In the genomic region with DNA sequence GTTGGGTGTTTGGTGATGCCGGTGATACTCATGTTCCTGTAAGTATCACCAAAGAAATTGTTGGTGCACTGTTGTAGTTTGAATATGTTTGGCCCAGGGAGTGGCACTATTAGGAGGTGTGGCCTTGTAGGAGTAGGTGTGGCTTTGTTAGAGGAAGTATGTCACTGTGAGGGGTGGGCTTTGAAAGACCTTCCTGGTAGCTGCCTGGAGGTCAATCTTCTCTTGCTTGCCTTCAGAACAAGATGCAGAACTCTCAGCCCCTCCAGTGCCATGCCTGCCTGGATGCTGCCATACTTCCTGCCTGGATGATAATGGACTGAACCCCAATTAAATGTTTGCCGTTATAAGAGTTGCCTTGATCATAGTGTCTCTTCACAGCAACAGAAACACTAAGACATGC, we compare ENCODE assay signal across 24 mouse cellular contexts. TPM values are rescaled to one million over a fixed set of nuclear protein-coding genes. Genes with fewer than 3 reads are reported as not detected.
DNase-seq lines count a peak whose midpoint lies in the region; ATAC-seq and TF ChIP-seq lines count a peak whose summit lies in the region.
"Had no signal": no experiment of that assay in that cellular context is flagged by ENCODE, and none has a peak within 500 bp of the region (broad histone marks: within the 10 kb centered on the region; RNA-seq: fewer than 3 reads in every experiment).

No protein-coding gene starts in this region.

- no peak overlapping the region for H3K9ac ChIP-seq in liver, embryonic 11.5 days (ENCODE audit: low read depth, low read length)
- H3K9ac ChIP-seq in liver, embryonic 12.5 days: no peak overlapping the region
- H3K9ac ChIP-seq in CH12.LX (ENCODE audit: insufficient read depth, low read depth): no peak overlapping the region
- H3K9ac ChIP-seq: embryonic facial prominence, embryonic 13.5 days; forebrain, embryonic 13.5 days; heart, embryonic 13.5 days; hindbrain, embryonic 12.5 days had no signal

- no peak overlapping the region for H3K4me2 ChIP-seq in liver, embryonic 11.5 days
- H3K4me2 ChIP-seq in liver, embryonic 12.5 days: no peak overlapping the region
- no peak overlapping the region for H3K4me2 ChIP-seq in CH12.LX (ENCODE audit: insufficient read depth, low read depth, poor library complexity, severe bottlenecking)
- H3K4me2 ChIP-seq: embryonic facial prominence, embryonic 13.5 days; forebrain, embryonic 13.5 days; heart, embryonic 13.5 days; hindbrain, embryonic 12.5 days had no signal

- dilution Hi-C loops in CH12.LX (cut with MboI; ENCODE audit: extremely low pct_ligation_motif_present, extremely low pct_unique_long_range_greater_than_20kb, low sequenced_read_pairs): no loop called here

- ATAC-seq in liver, embryonic 11.5 days (replicated peaks; ENCODE audit: low FRiP score): no peak
- ATAC-seq in liver, embryonic 12.5 days: no peak
- ATAC-seq: activated CD4-positive, CD25-positive, alpha-beta regulatory T cell, adult 4 months; CD4-positive, CD25-positive, alpha-beta regulatory T cell, adult 4 months; forebrain, embryonic 13.5 days; hindbrain, postnatal 0 days; intestine, embryonic 16.5 days had no signal

- no peak for TF ChIP-seq RAD21 in CH12.LX (IDR thresholded peaks at IDR 0.05; ENCODE audit: low read depth, low read length)

- H3K27ac ChIP-seq in liver, embryonic 11.5 days (ENCODE audit: low read depth, low read length): no peak overlapping the region
- H3K27ac ChIP-seq in liver, embryonic 12.5 days: no peak overlapping the region
- H3K27ac ChIP-seq in CH12.LX (ENCODE audit: insufficient read depth, low read depth): no peak overlapping the region
- no peak overlapping the region for H3K27ac ChIP-seq in thymus, adult 2 months (ENCODE audit: control insufficient read depth, insufficient read depth, low read length)
- H3K27ac ChIP-seq: embryonic facial prominence, embryonic 13.5 days; forebrain, embryonic 13.5 days; gastrocnemius, adult 2 months; heart, embryonic 13.5 days; hindbrain, embryonic 12.5 days; hindbrain, postnatal 0 days had no signal

- WGBS in liver, embryonic 11.5 days: 84% methylated on average over 2 of the region's 2 CpGs
- 85% methylated on average over 2 of the region's 2 CpGs for WGBS in liver, embryonic 12.5 days (ENCODE audit: insufficient replicate concordance)
- WGBS in thymus, adult 2 months: 95% methylated on average over 2 of the region's 2 CpGs

- H3K79me2 ChIP-seq in CH12.LX (replicated peaks; ENCODE audit: control insufficient read depth, extremely low read depth, insufficient read depth, poor library complexity, severe bottlenecking): peaks cover 22% of the 10 kb centered on the region

- no peak for TF ChIP-seq CTCF in CH12.LX (conservative IDR thresholded peaks at IDR 0.05 in 1 of 2, IDR thresholded peaks at IDR 0.05 in 1 of 2; ENCODE audit: low read depth in 2 of 2, low read length in 2 of 2)
- TF ChIP-seq CTCF in thymus, adult 2 months (IDR thresholded peaks at IDR 0.05; ENCODE audit: borderline replicate concordance, control insufficient read depth, extremely low read depth, insufficient read depth, low read length, poor library complexity): no peak

- peak; percentile 22 for DNase-seq in liver, embryonic 11.5 days (ENCODE audit: low spot score)
- DNase-seq in A20 (ENCODE audit: low read depth, low spot score) (peak; percentile 49), CH12.LX (ENCODE audit: extremely low read depth) (no peak), R1 (ENCODE audit: low read depth, low spot score) (peak; percentile 68)
- DNase-seq in thymus, adult 2 months: no peak
- DNase-seq in lung, postnatal 25 days (ENCODE audit: low spot score): no peak
- DNase-seq: adrenal gland, postnatal 14 days; B cell, adult 2 months; cerebellum, adult 11-12 months; cerebellum, adult 9-10 months; cerebellum, postnatal 25 days; gastrocnemius, adult 2 months; gastrocnemius, postnatal 25 days; heart, postnatal 4 days had no signal

- TF ChIP-seq POLR2A in CH12.LX (IDR thresholded peaks at IDR 0.05; ENCODE audit: low read depth, low read length): peak; percentile 56
- TF ChIP-seq POLR2A in thymus, adult 2 months (IDR thresholded peaks at IDR 0.05; ENCODE audit: control insufficient read depth, extremely low read depth, insufficient read depth, low read length, poor library complexity): no peak

- H3K4me3 ChIP-seq in liver, embryonic 11.5 days (ENCODE audit: low read depth, low read length): no peak overlapping the region
- H3K4me3 ChIP-seq in liver, embryonic 12.5 days: no peak overlapping the region
- H3K4me3 ChIP-seq in CH12.LX (replicated peaks in 1 of 3; ENCODE audit: low read depth in 2 of 3, low read length in 2 of 3, poor library complexity in 1 of 3): no peak overlapping the region
- H3K4me3 ChIP-seq in thymus, adult 2 months (ENCODE audit: control insufficient read depth, insufficient read depth, low read length): no peak overlapping the region
- H3K4me3 ChIP-seq: embryonic facial prominence, embryonic 13.5 days; forebrain, embryonic 13.5 days; gastrocnemius, adult 2 months; heart, embryonic 13.5 days; hindbrain, embryonic 12.5 days had no signal

- no peak for TF ChIP-seq EP300 in CH12.LX (IDR thresholded peaks at IDR 0.05; ENCODE audit: low read length)

- no peaks in the 10 kb centered on the region for H3K9me3 ChIP-seq in liver, embryonic 11.5 days (ENCODE audit: control insufficient read depth, low read length)
- no peaks in the 10 kb centered on the region for H3K9me3 ChIP-seq in liver, embryonic 12.5 days (replicated peaks)
- H3K9me3 ChIP-seq in CH12.LX (replicated peaks; ENCODE audit: low read length): no peaks in the 10 kb centered on the region
- H3K9me3 ChIP-seq: embryonic facial prominence, embryonic 13.5 days; forebrain, embryonic 13.5 days; G1E; heart, embryonic 13.5 days; hindbrain, embryonic 12.5 days had no signal

- in situ Hi-C loops in CH12.LX (cut with MboI; ENCODE audit: low pct_ligation_motif_present, low pct_unique_long_range_greater_than_20kb, low sequenced_read_pairs): no loop called here

- H3K4me1 ChIP-seq in liver, embryonic 11.5 days (replicated peaks; ENCODE audit: control insufficient read depth, insufficient read depth, low read length): peaks cover 19% of the 10 kb centered on the region
- H3K4me1 ChIP-seq in liver, embryonic 12.5 days: peaks cover 40% of the 10 kb centered on the region
- H3K4me1 ChIP-seq in CH12.LX (ENCODE audit: control insufficient read depth in 1 of 2, insufficient read depth in 2 of 2): peaks cover 12 to 25% of the 10 kb centered on the region in 2 experiments
- peaks cover 29% of the 10 kb centered on the region for H3K4me1 ChIP-seq in thymus, adult 2 months (replicated peaks; ENCODE audit: control insufficient read depth, insufficient read depth, low read length)

- no peaks in the 10 kb centered on the region for H3K27me3 ChIP-seq in liver, embryonic 11.5 days (replicated peaks; ENCODE audit: control insufficient read depth, insufficient read depth, low read length)
- 0 out of 2 replicates have a peak, but pooled peaks cover 4% of the 10 kb centered on the region for H3K27me3 ChIP-seq in liver, embryonic 12.5 days (replicated peaks)
- H3K27me3 ChIP-seq in CH12.LX (replicated peaks): no peaks in the 10 kb centered on the region
- H3K27me3 ChIP-seq in thymus, adult 2 months (ENCODE audit: control insufficient read depth, insufficient read depth, low read length): no peaks in the 10 kb centered on the region
- H3K27me3 ChIP-seq: embryonic facial prominence, embryonic 13.5 days had no signal

- no peaks in the 10 kb centered on the region for H3K36me3 ChIP-seq in liver, embryonic 11.5 days (ENCODE audit: control insufficient read depth, insufficient read depth, low read length)
- H3K36me3 ChIP-seq in liver, embryonic 12.5 days: peaks cover 8% of the 10 kb centered on the region
- H3K36me3 ChIP-seq in CH12.LX (replicated peaks in 1 of 2; ENCODE audit: control insufficient read depth in 1 of 2, insufficient read depth in 1 of 2, low read length in 1 of 2): peaks cover 0 to 8% of the 10 kb centered on the region in 2 experiments
- no peaks in the 10 kb centered on the region for H3K36me3 ChIP-seq in thymus, adult 2 months (ENCODE audit: control insufficient read depth, insufficient read depth, low read length)
- H3K36me3 ChIP-seq: embryonic facial prominence, embryonic 13.5 days; heart, embryonic 13.5 days; hindbrain, embryonic 12.5 days had no signal

TF ChIP-seq in CH12.LX, 34 proteins besides CTCF, POLR2A, EP300 and RAD21:
- TF ChIP-seq ZKSCAN1 (IDR thresholded peaks at IDR 0.05; ENCODE audit: borderline replicate concordance, low read depth, low read length) (no peak), CHD1 (IDR thresholded peaks at IDR 0.05; ENCODE audit: low read depth, low read length) (no peak)

RNA-seq across cellular contexts. Expression of gene Degs1, which starts 2.2 kb away (rescaled TPM):
- 129 and 132 TPM in 2 replicates for polyA plus RNA-seq in liver, embryonic 11.5 days (2014; fragmentation: Nextera tagmentation; extraction: Ambion mirVana)
- 105 and 110 TPM in 2 replicates for polyA plus RNA-seq in liver, embryonic 12.5 days (2016; fragmentation: Nextera tagmentation; extraction: Ambion mirVana)
- 54.2 and 57.8 TPM in 2 replicates for total RNA-seq in CH12.LX (2012; rRNA removed)
- total RNA-seq in CH12.LX (2014; rRNA removed): 124 TPM in 2 replicates
- polyA plus RNA-seq in CH12.LX (2012; ENCODE audit: insufficient read length, low read depth): 89.3 and 117 TPM in 2 replicates
- polyA plus RNA-seq in thymus, adult 2 months (2012; rRNA removed): 53.7 and 67.3 TPM in 2 replicates

RNA-seq across cellular contexts. Expression of gene Fbxo28, which starts 56.6 kb away (rescaled TPM):
- polyA plus RNA-seq in liver, embryonic 11.5 days (2014; fragmentation: Nextera tagmentation; extraction: Ambion mirVana): 14.8 and 18.0 TPM in 2 replicates
- 11.5 and 12.7 TPM in 2 replicates for polyA plus RNA-seq in liver, embryonic 12.5 days (2016; fragmentation: Nextera tagmentation; extraction: Ambion mirVana)
- total RNA-seq in CH12.LX (2012; rRNA removed): 12.6 and 14.2 TPM in 2 replicates
- total RNA-seq in CH12.LX (2014; rRNA removed): 12.7 and 13.3 TPM in 2 replicates
- polyA plus RNA-seq in CH12.LX (2012; ENCODE audit: insufficient read length, low read depth): 11.9 and 16.9 TPM in 2 replicates
- 23.3 and 28.3 TPM in 2 replicates for polyA plus RNA-seq in thymus, adult 2 months (2012; rRNA removed)

Comparison
In these comparisons a context has a peak if more than half of its experiments do, and no peak if none do; other contexts are left out.
1. DNase-seq: peak in liver, embryonic 11.5 days (single experiment), A20 (single experiment) and R1 (single experiment); none in CH12.LX (single experiment), thymus, adult 2 months (single experiment) and lung, postnatal 25 days (single experiment).